Mouse (Mus musculus) liver, embryonic 12.5 days (tissue): ENCODE results near the gene Adam11. TPM values are rescaled to one million over a fixed set of nuclear protein-coding genes. Genes with fewer than 3 reads are reported as not detected.

ENCODE experiments used
- ATAC-seq: fragments of 200-750 bp; cut with Nextera tagmentation; 2 replicates; pipeline ENCODE4 v1.8.0; 2017; ENCODE audit warnings: moderate number of reproducible peaks, mild to moderate bottlenecking, moderate library complexity
- H3K27ac ChIP-seq: fragments of 300-500 bp; sonication (generic); 2 replicates; pipeline ENCODE4 v1.5.1; 2016; ENCODE audit warnings: mild to moderate bottlenecking
- H3K27me3 ChIP-seq: fragments of 300-500 bp; sonication (generic); replicated peaks from 2 replicates; pipeline ENCODE4 v1.6.1; 2016; ENCODE audit warnings: mild to moderate bottlenecking, moderate library complexity
- H3K36me3 ChIP-seq: fragments of 300-500 bp; sonication (generic); 2 replicates; pipeline ENCODE4 v1.6.1; 2016; ENCODE audit warnings: mild to moderate bottlenecking, moderate library complexity
- H3K4me1 ChIP-seq: fragments of 300-500 bp; sonication (generic); 2 replicates; pipeline ENCODE4 v1.6.1; 2016
- H3K4me2 ChIP-seq: fragments of 300-500 bp; sonication (generic); 2 replicates; pipeline ENCODE4 v1.6.1; 2016; ENCODE audit warnings: mild to moderate bottlenecking, moderate library complexity
- H3K4me3 ChIP-seq: fragments of 300-500 bp; sonication (generic); 2 replicates; pipeline ENCODE4 v1.5.1; 2016; ENCODE audit warnings: mild to moderate bottlenecking, moderate library complexity
- H3K9ac ChIP-seq: fragments of 300-500 bp; sonication (generic); 2 replicates; pipeline ENCODE4 v1.6.1; 2016; ENCODE audit warnings: mild to moderate bottlenecking, moderate library complexity
- H3K9me3 ChIP-seq: fragments of 300-500 bp; sonication (generic); replicated peaks from 2 replicates; pipeline ENCODE4 v1.6.1; 2016; ENCODE audit warnings: mild to moderate bottlenecking, moderate library complexity
- WGBS: fragments of 180-500 bp; shearing (Covaris S2); methylation state at CpG from one replicate; pipeline ENCODE4 v1.1.7; 2016; ENCODE audit not compliant: insufficient replicate concordance; 5-methylcytosine and 5-hydroxymethylcytosine counted together
- polyA plus RNA-seq: library from polyadenylated mRNA; unstranded; fragments of >200 nt; fragmentation: Nextera tagmentation; extraction: Ambion mirVana; gene quantifications from 2 replicates; pipeline ENCODE4 v1.2.1, GENCODE M21; 2016

Adam11 gene
- polyA plus RNA-seq, 1 experiment from 2014 or later: 0.48 TPM

DNA sequence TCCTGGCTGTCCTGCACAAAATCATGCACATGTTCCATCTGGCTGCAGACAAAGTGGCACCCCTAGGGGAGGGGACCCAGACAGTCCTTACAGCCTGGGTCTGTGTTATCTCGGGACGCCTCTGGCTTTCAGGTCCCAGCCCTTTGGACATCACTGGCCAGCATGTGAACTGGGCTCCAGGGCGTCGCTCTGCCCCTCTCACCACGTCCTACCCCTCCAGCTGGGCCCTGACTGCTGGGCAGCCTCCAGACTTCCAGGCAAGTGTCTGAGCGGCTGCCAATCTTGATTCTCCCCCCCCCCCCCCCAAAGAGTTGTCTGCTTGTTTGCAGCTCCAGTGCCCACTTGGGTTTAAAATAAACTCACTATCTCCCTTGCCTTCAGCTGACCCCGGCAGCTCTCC is 22.2 kb downstream of the Adam11 start:
- no peak overlapping the region for H3K4me2 ChIP-seq
- H3K4me3 ChIP-seq: no peak overlapping the region
- H3K9ac ChIP-seq: no peak overlapping the region
- no peak overlapping the region for H3K27ac ChIP-seq
- no peaks in the 10 kb centered on the region for H3K36me3 ChIP-seq
- WGBS: 56% methylated on average over 7 of the region's 7 CpGs
- peaks cover 47% of the 10 kb centered on the region for H3K27me3 ChIP-seq
- H3K4me1 ChIP-seq: 0 out of 2 replicates have a peak, but pooled peaks cover 11% of the 10 kb centered on the region
- ATAC-seq: no peak
- no peaks in the 10 kb centered on the region for H3K9me3 ChIP-seq

DNA sequence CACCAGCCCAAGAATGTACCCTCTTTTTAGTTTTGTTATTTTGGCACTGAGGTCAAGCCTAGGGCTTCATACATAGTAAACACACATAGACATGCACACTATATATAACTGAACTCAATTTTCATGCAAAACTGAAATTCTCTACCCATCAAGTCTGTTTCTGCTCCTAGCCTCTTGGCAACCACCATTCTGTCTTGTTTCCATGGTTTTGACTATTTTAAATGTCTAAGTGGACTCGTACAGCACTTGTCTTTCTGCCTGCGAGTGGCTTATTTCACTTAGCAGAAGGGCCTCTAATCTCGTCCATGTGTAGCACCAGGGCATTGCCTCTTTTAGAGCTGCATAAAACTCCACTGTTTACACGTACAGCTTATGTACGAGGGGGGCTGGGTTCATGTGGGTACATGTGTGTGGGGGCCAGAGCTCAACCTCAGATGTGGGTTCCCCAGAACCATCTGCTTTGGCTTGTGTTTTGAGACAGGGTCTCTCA is 26.5 kb downstream of the Adam11 start:
- Histone ChIP-seq H3K4me3 (no peak overlapping the region), H3K4me2 (no peak overlapping the region), H3K27me3 (peaks cover 22% of the 10 kb centered on the region; the same call in 1 of the 2 replicates), H3K27ac (no peak overlapping the region), H3K9ac (no peak overlapping the region), H3K4me1 (no peaks in the 10 kb centered on the region), H3K9me3 (no peaks in the 10 kb centered on the region), H3K36me3 (no peaks in the 10 kb centered on the region)
- ATAC-seq: no peak
- 63% methylated on average over 5 of the region's 5 CpGs for WGBS

DNA sequence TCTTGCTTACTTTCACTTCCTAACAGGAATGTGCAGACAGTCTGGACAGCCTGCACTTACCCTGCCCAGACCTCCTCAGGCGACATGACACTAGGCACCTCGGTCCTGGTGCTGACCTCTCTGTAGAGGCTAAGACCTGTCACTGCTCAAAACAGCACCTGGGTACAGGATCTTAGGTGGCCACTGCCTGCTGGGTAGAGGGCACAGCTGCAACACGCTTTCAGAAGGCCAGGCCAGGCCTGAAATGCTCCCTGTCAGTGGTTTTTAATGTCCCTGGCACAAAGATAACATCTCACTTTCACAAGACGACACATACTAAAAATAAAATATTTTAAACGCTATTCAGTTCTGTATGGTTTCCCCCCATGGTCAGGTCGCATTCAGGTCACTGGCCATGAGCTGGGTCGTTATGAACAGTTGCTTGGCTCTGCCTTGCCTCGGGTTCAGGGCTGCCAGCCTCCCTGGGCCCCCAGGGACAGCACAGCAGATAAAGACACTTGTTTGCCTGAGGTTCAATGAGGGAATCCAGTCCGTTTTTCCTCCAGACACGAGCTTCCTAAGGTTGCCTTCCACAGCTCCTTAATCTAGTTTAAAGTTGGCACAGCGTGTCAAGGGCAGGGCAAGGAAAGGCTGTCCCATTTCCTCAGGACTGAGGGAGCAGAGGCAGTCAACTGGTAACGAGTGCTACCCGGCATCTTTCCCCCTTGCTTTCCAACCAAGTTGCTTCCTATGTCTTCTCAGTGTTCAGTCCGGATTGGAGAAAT is 30.6 kb downstream of the Adam11 start:
- no peak overlapping the region for H3K27ac ChIP-seq
- H3K4me2 ChIP-seq: no peak overlapping the region
- no peaks in the 10 kb centered on the region for H3K27me3 ChIP-seq
- H3K9me3 ChIP-seq: no peaks in the 10 kb centered on the region
- H3K36me3 ChIP-seq: no peaks in the 10 kb centered on the region
- no peak overlapping the region for H3K9ac ChIP-seq
- 55% methylated on average over 14 of the region's 14 CpGs for WGBS
- no peaks in the 10 kb centered on the region for H3K4me1 ChIP-seq
- H3K4me3 ChIP-seq: no peak overlapping the region
- no peak for ATAC-seq

DNA sequence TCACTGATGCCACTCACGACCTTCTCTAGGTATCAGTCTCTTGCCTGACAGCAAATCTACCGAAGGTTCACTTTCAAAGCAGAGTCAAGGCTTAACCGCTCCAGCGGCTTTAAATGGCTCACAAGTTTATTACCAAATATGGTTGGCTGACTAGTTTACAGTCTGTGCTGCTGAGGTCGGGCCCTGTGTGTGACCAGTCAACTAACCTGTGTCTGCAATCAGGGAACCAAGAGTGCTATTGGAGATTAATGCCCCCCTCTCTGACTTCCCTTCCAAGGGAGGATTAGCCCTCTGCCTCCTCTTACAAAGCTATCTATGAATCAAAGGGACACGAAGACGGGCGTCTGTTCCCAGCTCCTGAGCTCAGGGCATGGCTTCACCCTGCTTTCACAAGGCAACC is 32.9 kb downstream of the Adam11 start:
- 53% methylated on average over 8 of the region's 8 CpGs for WGBS
- Histone ChIP-seq H3K36me3 (no peaks in the 10 kb centered on the region), H3K27ac (no peak overlapping the region), H3K9me3 (no peaks in the 10 kb centered on the region), H3K4me1 (no peaks in the 10 kb centered on the region), H3K4me3 (no peak overlapping the region), H3K4me2 (no peak overlapping the region), H3K27me3 (no peaks in the 10 kb centered on the region), H3K9ac (no peak overlapping the region)
- no peak for ATAC-seq

DNA sequence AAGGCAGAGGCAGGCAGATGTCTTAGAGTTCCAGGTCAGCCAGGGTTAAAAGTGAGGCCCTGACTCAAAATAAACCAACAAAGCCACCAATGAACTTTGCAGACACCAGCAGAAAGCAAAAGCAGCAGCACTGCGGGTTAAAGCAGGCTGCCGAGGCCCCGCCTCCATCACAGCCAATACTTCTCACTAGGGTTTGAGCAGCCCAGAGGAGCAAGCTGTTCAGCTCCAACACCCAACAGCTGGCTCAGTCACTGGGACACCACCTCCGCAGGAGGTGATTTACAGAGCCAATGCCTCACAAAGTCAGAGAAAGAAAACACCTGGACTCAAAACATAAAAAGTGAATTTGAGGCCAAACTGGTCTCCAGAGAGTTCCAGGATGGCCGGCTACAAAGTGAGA is 42.2 kb downstream of the Adam11 start:
- no peaks in the 10 kb centered on the region for H3K36me3 ChIP-seq
- no peak overlapping the region for H3K4me3 ChIP-seq
- no peaks in the 10 kb centered on the region for H3K4me1 ChIP-seq
- WGBS: 79% methylated on average over 5 of the region's 5 CpGs
- H3K9me3 ChIP-seq: no peaks in the 10 kb centered on the region
- H3K4me2 ChIP-seq: no peak overlapping the region
- H3K27ac ChIP-seq: no peak overlapping the region
- ATAC-seq: no peak
- no peaks in the 10 kb centered on the region for H3K27me3 ChIP-seq
- H3K9ac ChIP-seq: no peak overlapping the region

DNA sequence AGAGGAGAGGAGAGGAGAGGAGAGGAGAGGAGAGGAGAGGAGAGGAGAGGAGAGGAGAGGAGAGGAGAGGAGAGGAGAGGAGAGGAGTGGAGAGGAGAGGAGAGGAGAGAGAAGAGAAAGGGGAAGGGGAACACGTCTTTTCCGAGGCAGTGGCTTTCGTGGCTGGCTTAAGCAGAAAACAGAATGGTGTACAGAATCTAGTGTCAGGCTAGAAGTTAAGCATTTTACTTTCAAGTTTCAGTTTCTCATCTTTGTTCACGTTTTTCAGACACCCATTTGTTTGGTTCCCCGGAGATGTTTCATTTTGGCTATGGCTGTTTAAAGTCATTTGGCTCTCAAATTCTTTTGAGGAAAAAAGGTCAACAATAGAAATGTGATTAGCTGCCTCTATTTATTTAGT is 47.0 kb downstream of the Adam11 start:
- Histone ChIP-seq H3K4me2 (no peak overlapping the region), H3K4me1 (no peaks in the 10 kb centered on the region), H3K27me3 (no peaks in the 10 kb centered on the region; the same call in 1 of the 2 replicates), H3K4me3 (no peak overlapping the region), H3K27ac (no peak overlapping the region), H3K9me3 (no peaks in the 10 kb centered on the region), H3K9ac (no peak overlapping the region), H3K36me3 (no peaks in the 10 kb centered on the region)
- ATAC-seq: no peak
- 32% methylated on average over 5 of the region's 5 CpGs for WGBS

DNA sequence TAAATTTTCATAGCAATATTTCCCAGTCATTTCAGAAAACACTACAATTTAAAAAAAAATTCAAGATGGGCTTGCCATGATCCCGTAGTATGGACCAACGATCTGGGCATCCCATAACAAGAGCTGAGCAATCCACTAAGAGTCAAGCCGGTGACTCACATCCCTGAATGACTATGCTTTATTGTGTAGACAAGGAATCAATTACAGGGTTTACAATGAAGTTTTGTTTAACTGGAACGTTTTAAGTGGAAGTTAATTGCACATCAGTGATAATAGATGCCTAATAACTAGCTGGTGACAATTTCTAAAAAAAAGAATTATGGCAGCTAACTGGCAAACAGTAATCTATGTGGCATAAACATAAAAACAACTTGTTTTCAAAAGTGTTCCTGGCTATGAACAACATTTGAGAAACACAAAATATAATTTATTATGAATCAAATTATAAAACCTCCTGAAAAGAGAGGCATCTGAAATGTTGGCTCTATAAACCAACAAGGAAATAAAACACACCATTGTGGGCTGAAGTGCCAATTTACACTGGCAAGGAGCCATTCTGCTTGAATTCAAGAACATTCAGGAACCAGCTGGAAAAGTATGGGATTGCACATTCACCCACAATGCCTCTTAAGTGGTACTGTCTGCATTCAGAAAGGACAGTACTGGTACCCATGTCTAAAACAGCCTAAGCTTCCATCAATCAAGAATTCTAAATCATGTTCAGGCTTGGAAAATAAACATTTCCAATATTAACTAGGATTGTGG is 49.7 kb downstream of the Adam11 start:
- WGBS: 70% methylated on average over 4 of the region's 4 CpGs

DNA sequence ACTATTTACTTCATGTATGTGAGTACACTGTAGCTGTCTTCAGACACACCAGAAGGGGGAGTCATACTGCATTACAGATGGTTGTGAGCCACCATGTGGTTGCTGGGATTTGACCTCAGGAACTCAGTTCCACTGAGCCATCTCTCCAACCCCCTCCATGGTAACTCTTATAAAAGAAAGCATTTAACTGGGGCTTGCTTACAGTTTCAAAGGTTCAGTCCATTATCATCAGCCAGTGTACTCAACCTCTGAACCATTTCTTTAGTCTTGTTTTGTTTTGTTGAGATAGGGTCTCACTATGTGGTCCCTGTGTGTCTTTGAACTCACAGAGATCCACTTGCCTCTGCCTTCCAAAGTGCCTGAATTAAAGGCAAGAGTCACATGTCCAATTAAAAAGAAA is 53.6 kb downstream of the Adam11 start:
- no peak overlapping the region for H3K9ac ChIP-seq
- H3K4me2 ChIP-seq: no peak overlapping the region
- H3K4me1 ChIP-seq: peaks cover 11% of the 10 kb centered on the region
- H3K27me3 ChIP-seq: peaks cover 48% of the 10 kb centered on the region
- no peaks in the 10 kb centered on the region for H3K9me3 ChIP-seq
- H3K27ac ChIP-seq: no peak overlapping the region
- H3K36me3 ChIP-seq: no peaks in the 10 kb centered on the region
- H3K4me3 ChIP-seq: no peak overlapping the region
- no peak for ATAC-seq

More for the DNA sequence above, 49.7 kb downstream of the Adam11 start:
- ATAC-seq: no peak
- H3K27ac ChIP-seq: no peak overlapping the region
- H3K36me3 ChIP-seq: no peaks in the 10 kb centered on the region
- H3K9me3 ChIP-seq: no peaks in the 10 kb centered on the region
- peaks cover 9% of the 10 kb centered on the region for H3K27me3 ChIP-seq
- no peak overlapping the region for H3K4me3 ChIP-seq
- H3K4me1 ChIP-seq: no peaks in the 10 kb centered on the region
- H3K4me2 ChIP-seq: no peak overlapping the region
- H3K9ac ChIP-seq: no peak overlapping the region

DNA sequence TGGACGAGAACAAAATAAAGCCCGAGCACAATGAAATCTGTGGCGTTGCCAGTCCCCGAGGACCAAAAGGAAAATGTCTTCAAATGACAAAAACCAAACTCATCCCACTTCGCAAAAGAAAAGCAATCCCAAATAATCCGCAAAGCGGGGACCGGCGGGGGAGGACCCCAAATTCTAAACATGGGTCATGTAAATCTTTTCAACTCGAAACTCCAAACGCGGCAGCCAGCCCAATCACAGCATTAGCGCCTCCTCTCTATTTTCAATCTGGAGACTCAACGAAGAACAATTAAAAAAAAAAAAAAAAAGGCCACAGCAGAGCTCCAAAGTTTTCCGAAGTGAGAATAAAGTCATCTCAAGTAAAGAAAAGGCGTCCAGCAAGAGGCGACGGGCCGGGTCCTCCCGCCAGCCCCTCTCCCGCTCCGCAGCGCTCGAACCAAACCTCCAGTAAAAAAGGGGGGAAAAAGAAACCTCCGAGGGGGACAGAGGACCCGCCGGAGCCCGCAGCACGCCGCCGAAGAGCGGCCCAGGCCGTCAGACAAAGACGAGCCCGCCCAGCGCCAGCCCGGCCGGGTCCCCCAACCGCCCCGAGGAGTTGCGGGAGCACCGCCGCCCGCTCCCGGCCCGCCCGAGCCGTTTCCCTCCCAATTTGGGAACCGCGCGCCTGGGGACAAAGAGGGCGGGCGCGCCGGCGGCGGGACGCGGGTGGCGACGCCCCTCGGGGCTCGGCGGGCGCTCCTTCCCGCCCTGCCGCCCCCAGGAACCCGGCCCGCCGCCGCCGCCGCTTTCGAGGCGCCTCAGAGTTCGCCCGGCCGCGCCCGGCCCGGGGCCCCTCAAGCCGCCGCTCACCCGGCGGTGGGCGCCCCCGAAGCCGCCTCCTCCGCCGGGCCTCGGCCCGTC is 57.1 kb downstream of the Adam11 start:
- WGBS: 1% methylated on average over 73 of the region's 92 CpGs
- H3K27ac ChIP-seq: peak overlapping the region; percentile 72
- peak overlapping the region; percentile 60 for H3K4me3 ChIP-seq
- peaks cover 11% of the 10 kb centered on the region for H3K4me1 ChIP-seq
- ATAC-seq: no peak
- H3K36me3 ChIP-seq: no peaks in the 10 kb centered on the region
- H3K27me3 ChIP-seq: peaks cover 77% of the 10 kb centered on the region
- peak overlapping the region; percentile 70 for H3K4me2 ChIP-seq
- H3K9ac ChIP-seq: peak overlapping the region; percentile 67
- H3K9me3 ChIP-seq: no peaks in the 10 kb centered on the region

DNA sequence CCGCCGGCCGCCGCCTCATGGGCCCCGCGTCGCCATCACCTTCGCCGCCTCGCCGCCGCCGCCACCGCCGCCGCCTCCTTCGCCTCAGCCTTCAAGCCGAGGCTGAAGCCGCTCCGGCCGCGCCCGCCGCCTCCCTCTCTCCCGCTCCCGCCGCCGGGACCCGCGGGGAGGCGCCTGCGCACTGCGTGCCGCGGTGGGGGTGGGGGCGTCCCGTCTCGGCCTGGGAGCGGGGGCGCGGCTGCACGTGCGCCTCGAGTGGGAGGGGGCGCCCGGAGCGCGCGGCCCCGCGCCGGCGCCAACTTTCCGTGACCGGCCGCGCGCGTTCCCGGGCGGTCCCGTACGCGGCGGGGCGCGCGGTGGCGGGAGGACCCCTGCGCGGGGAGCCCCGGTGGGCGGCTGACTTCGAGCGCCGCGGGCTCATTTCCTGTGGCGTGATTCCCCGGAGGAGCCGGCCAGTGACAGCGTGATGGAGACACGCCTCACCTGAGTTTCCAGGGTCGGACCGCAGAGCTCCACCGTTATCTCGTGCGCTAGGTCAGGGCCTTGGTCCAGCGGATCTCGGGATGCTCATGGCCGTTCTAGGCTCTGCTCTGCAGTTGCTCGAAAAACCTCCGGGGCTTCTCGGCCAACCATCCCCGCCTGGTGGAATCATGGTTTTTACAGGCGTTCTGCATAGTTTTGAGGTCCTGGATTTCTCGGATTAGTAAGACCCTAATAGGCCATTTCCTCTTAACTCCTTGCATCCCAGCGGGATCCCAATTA is 58.0 kb downstream of the Adam11 start, which contains the start of gene Gjc1:
TSS of gene Gjc1 (minus strand) at position 680 of the 762 bp plus-strand sequence.
- peak within 1 kb of the TSS; percentile 72 for H3K27ac ChIP-seq
- no peaks in the 10 kb centered on the region for H3K36me3 ChIP-seq
- peak within 1 kb of the TSS; percentile 67 for H3K9ac ChIP-seq
- no peaks in the 10 kb centered on the region for H3K9me3 ChIP-seq
- WGBS: under 1% methylated on average over 52 of the region's 97 CpGs
- H3K4me3 ChIP-seq: peak within 1 kb of the TSS; percentile 60
- peak within 1 kb of the TSS; percentile 70 for H3K4me2 ChIP-seq
- H3K4me1 ChIP-seq: peaks cover 11% of the 10 kb centered on the region
- ATAC-seq: no peak
- peaks cover 80% of the 10 kb centered on the region for H3K27me3 ChIP-seq

DNA sequence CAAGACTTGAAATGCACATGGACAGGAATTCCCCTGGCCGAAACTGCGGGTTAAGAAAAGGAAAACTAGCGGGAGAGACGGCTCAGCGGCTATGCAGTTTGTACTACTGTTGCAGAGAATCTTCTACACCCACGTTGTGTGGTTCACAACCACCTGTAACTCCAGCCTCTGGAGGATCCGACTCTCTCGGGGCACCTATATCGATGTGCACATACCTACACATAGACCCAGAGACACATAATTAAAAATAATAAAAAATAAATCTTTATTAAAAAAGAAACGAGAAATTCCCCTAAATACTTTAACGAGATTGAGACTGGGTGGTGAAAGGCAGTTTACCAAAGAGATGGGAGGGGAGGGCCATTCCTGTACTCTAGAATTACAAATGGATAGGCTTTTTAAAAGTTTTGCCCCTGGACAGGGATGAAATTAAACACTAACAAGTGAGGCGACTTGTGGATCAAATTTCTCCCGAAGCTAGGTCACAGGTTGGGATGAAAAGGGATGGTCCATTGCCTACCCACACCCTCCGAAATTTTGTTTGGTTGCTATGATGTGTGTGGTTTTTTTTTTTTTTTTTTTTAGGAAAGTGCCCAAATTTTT is 58.6 kb downstream of the Adam11 start:
- Histone ChIP-seq H3K36me3 (no peaks in the 10 kb centered on the region), H3K27me3 (peaks cover 83% of the 10 kb centered on the region), H3K4me2 (peak overlapping the region; percentile 70), H3K4me3 (peak overlapping the region; percentile 60), H3K27ac (no peak overlapping the region), H3K4me1 (peaks cover 11% of the 10 kb centered on the region), H3K9me3 (no peaks in the 10 kb centered on the region), H3K9ac (no peak overlapping the region)
- 8% methylated on average over 14 of the region's 14 CpGs for WGBS
- ATAC-seq: no peak
